Mouse (Mus musculus) G1E (cell line): Measurements from ENCODE around the gene Stam. TPM values are rescaled to one million over a fixed set of nuclear protein-coding genes. Genes with fewer than 3 reads are reported as not detected.

Experiments
- ATAC-seq: 2 replicates; pipeline ENCODE4 v1.8.0; 2016; ENCODE audit warnings: mild to moderate bottlenecking; ENCODE audit not compliant: insufficient number of reproducible peaks, poor library complexity, low FRiP score, severe bottlenecking; ENCODE audit errors: extremely low read depth
- DNase-seq: peaks from one replicate; pipeline ENCODE4 v3.0.0; 2012; ENCODE audit warnings: low spot score
- H3K27me3 ChIP-seq: 2 replicates; pipeline ENCODE4 v1.6.1; 2012; ENCODE audit warnings: mild to moderate bottlenecking, low read length, inconsistent platforms; ENCODE audit not compliant: insufficient read depth
- H3K36me3 ChIP-seq: replicated peaks from 2 replicates; pipeline ENCODE3; 2012; ENCODE audit warnings: mild to moderate bottlenecking, inconsistent platforms
- H3K4me1 ChIP-seq: 2 replicates; pipeline ENCODE4 v1.6.1; 2012; ENCODE audit warnings: low read depth, low read length, inconsistent platforms, mixed read lengths; ENCODE audit not compliant: insufficient read depth
- H3K4me3 ChIP-seq: 2 replicates; pipeline ENCODE4 v1.5.1; 2012; ENCODE audit warnings: low read depth, mild to moderate bottlenecking, inconsistent platforms, low read length, moderate library complexity, mixed read lengths
- H3K9me3 ChIP-seq: replicated peaks from 2 replicates; pipeline ENCODE4 v1.6.1; 2012; ENCODE audit warnings: inconsistent platforms
- CTCF ChIP-seq: IDR thresholded peaks from 2 replicates; pipeline ENCODE4 v1.5.1; 2012; ENCODE audit warnings: low read depth, low read length, inconsistent platforms, mixed read lengths
- GATA1 ChIP-seq: IDR thresholded peaks from 2 replicates; pipeline ENCODE4 v1.6.1; 2012; ENCODE audit warnings: borderline replicate concordance, low read length, inconsistent platforms, mixed read lengths
- GATA2 ChIP-seq: IDR thresholded peaks from 2 replicates; pipeline ENCODE4 v1.6.1; 2012; ENCODE audit warnings: low read depth, low read length, inconsistent platforms, borderline replicate concordance
- POLR2AphosphoS5 ChIP-seq: IDR thresholded peaks from 2 replicates; pipeline ENCODE4 v1.6.1; 2012; ENCODE audit warnings: low read depth, low read length, inconsistent platforms; ENCODE audit not compliant: insufficient replicate concordance
- TAL1 ChIP-seq: conservative IDR thresholded peaks from 2 replicates; pipeline ENCODE4 v1.6.1; 2012; ENCODE audit warnings: low read depth, low read length, inconsistent platforms, mixed read lengths
- polyA plus RNA-seq: library from polyadenylated mRNA; stranded (reverse); fragments of >175 nt; gene quantifications from 2 replicates; pipeline ENCODE4 v1.2.3, GENCODE M21; 2012
- total RNA-seq, 2 experiments: library from RNA; stranded (forward) in 1 of 2; stranded (reverse) in 1 of 2; fragments of 200-1000 nt in 1 of 2; fragments of >200 nt in 1 of 2; fragmentation: Nextera tagmentation in 1 of 2; gene quantifications; 2 replicates each; pipeline ENCODE4 v1.2.3; 2014 to 2017

Gene Stam
- total and polyA plus RNA-seq, 3 experiments: 21.4 to 51.2 (median 33.3) TPM

- DNase-seq (no peak), ATAC-seq (no peak)
These were observed 20.3 kb upstream of the Stam start for GRCm38 (mm10) chr2:14053618-14054017.

GRCm38 (mm10) chr2:14054163-14054562 lies 19.7 kb upstream of the Stam start:
- Histone ChIP-seq H3K36me3 (peaks cover 6% of the 10 kb centered on the region), H3K27me3 (no peaks in the 10 kb centered on the region), H3K4me1 (peaks cover 19% of the 10 kb centered on the region), H3K4me3 (no peak overlapping the region), H3K9me3 (no peaks in the 10 kb centered on the region)
- DNase-seq: no peak
- no peak for TF ChIP-seq GATA1
- no peak for TF ChIP-seq POLR2AphosphoS5
- TF ChIP-seq GATA2: no peak
- no peak for TF ChIP-seq CTCF
- TF ChIP-seq TAL1: no peak
- ATAC-seq: no peak

More at GRCm38 (mm10) chr2:14053618-14054017, 20.3 kb upstream of the Stam start:
- Histone ChIP-seq H3K27me3 (no peaks in the 10 kb centered on the region), H3K36me3 (peaks cover 8% of the 10 kb centered on the region), H3K4me3 (no peak overlapping the region), H3K4me1 (peaks cover 19% of the 10 kb centered on the region), H3K9me3 (no peaks in the 10 kb centered on the region)
- TF ChIP-seq GATA1 (no peak), CTCF (no peak), GATA2 (no peak), POLR2AphosphoS5 (no peak), TAL1 (no peak)

- H3K36me3 ChIP-seq: peaks cover 6% of the 10 kb centered on the region
- peak; percentile 12; the same call in 1 of the 2 replicates for ATAC-seq
These were observed 19.2 kb upstream of the Stam start for GRCm38 (mm10) chr2:14054716-14055115.

GRCm38 (mm10) chr2:14055168-14055565 lies 18.7 kb upstream of the Stam start:
- Histone ChIP-seq H3K4me1 (peaks cover 19% of the 10 kb centered on the region), H3K36me3 (peaks cover 6% of the 10 kb centered on the region), H3K4me3 (peak overlapping the region; percentile 89), H3K9me3 (no peaks in the 10 kb centered on the region), H3K27me3 (no peaks in the 10 kb centered on the region)
- peak; percentile 31; the same call in 1 of the 2 replicates for ATAC-seq
- no peak for TF ChIP-seq GATA2
- DNase-seq: peak; percentile 23

More at GRCm38 (mm10) chr2:14054716-14055115, 19.2 kb upstream of the Stam start:
- no peaks in the 10 kb centered on the region for H3K9me3 ChIP-seq
- no peaks in the 10 kb centered on the region for H3K27me3 ChIP-seq
- peaks cover 19% of the 10 kb centered on the region for H3K4me1 ChIP-seq
- no peak for TF ChIP-seq POLR2AphosphoS5
- TF ChIP-seq GATA1: no peak
- TF ChIP-seq GATA2: no peak
- TF ChIP-seq TAL1: no peak
- no peak for TF ChIP-seq CTCF
- DNase-seq: no peak
- peak overlapping the region; percentile 89 for H3K4me3 ChIP-seq

- Histone ChIP-seq H3K36me3 (peaks cover 6% of the 10 kb centered on the region), H3K4me3 (peak within 1 kb of the TSS; percentile 89), H3K9me3 (no peaks in the 10 kb centered on the region), H3K27me3 (no peaks in the 10 kb centered on the region), H3K4me1 (peaks cover 19% of the 10 kb centered on the region)
- DNase-seq (peak; percentile 68), ATAC-seq (peak; percentile 62; the same call in 1 of the 2 replicates)
- TF ChIP-seq POLR2AphosphoS5: no peak
- no peak for TF ChIP-seq TAL1
- no peak for TF ChIP-seq GATA1
- no peak for TF ChIP-seq GATA2
- no peak for TF ChIP-seq CTCF
These were observed 18.1 kb upstream of the Stam start, which contains the start of gene Hacd1 for GRCm38 (mm10) chr2:14055566-14056331. Gene Hacd1, minus strand, starts transcription at chr2:14056135.

GRCm38 (mm10) chr2:14065704-14066650 lies 7.9 kb upstream of the Stam start:
- Histone ChIP-seq H3K36me3 (no peaks in the 10 kb centered on the region), H3K27me3 (peaks cover 5% of the 10 kb centered on the region; the same call in 1 of the 2 replicates), H3K4me1 (peaks cover 11% of the 10 kb centered on the region), H3K4me3 (no peak overlapping the region), H3K9me3 (no peaks in the 10 kb centered on the region)
- no peak for DNase-seq
- no peak for TF ChIP-seq CTCF
- no peak for TF ChIP-seq GATA2
- TF ChIP-seq TAL1: no peak
- no peak for TF ChIP-seq GATA1
- no peak for TF ChIP-seq POLR2AphosphoS5
- no peak for ATAC-seq
